In the genomic region with DNA sequence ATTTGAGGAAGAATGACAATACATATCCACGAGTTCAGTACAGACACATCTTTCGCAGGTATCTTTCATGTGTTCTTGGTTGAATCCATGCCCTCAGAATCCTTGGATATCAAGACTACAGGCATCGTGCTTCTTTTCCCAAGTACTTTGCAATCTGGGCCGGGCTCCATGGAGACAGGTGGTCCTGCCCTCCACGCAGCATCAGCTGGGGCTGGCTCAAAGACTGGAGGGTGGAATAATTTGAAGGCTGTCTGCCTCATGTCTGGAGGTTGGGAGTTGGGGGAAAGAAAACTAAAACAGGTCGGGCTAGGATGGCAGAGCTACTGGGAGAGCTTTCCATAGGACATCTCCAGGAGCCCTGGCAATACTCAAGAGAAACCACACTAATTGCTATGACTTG, we compare ENCODE assay signal across 18 mouse cellular contexts.
DNase-seq lines count a peak whose midpoint lies in the region; ATAC-seq and TF ChIP-seq lines count a peak whose summit lies in the region.
"Had no signal": no experiment of that assay in that cellular context is flagged by ENCODE, and none has a peak within 500 bp of the region (broad histone marks: within the 10 kb centered on the region; RNA-seq: fewer than 3 reads in every experiment).

No protein-coding gene starts in this region.

- H3K27ac ChIP-seq in forebrain, postnatal 0 days (ENCODE audit: low read depth, low read length): no peak overlapping the region
- no peak overlapping the region for H3K27ac ChIP-seq in forebrain, embryonic 13.5 days
- H3K27ac ChIP-seq: embryonic facial prominence, embryonic 13.5 days; liver, embryonic 15.5 days had no signal

- H3K4me2 ChIP-seq in forebrain, postnatal 0 days (ENCODE audit: low read depth): no peak overlapping the region
- H3K4me2 ChIP-seq in forebrain, embryonic 13.5 days: no peak overlapping the region
- H3K4me2 ChIP-seq: embryonic facial prominence, embryonic 13.5 days; liver, embryonic 15.5 days; midbrain, embryonic 11.5 days had no signal

- peak; percentile 57 for DNase-seq in forebrain, postnatal 0 days
- DNase-seq in brain, adult 2 months (ENCODE audit: low read depth, low spot score): peak; percentile 72
- DNase-seq in layer of hippocampus, adult 8-10 months (ENCODE audit: low spot score in 2 of 2): peak; percentile 38 to 44
- peak; percentile 56 for DNase-seq in right cerebral cortex, postnatal 14 days
- no peak for DNase-seq in kidney, adult 11 months
- no peak for DNase-seq in T-cell, adult 2 months (ENCODE audit: low spot score)
- DNase-seq: cerebellum, adult 9-10 months; gastrocnemius, postnatal 10 days; heart, adult 18-20 months; kidney, adult 18-20 months; kidney, postnatal 14 days; retina, postnatal 1 day; thymus, adult 18-20 months; thymus, postnatal 4 days had no signal

- WGBS in forebrain, postnatal 0 days: 76% methylated on average over 6 of the region's 6 CpGs
- WGBS in forebrain, embryonic 13.5 days: 87% methylated on average over 6 of the region's 6 CpGs

- no peak overlapping the region for H3K9ac ChIP-seq in forebrain, postnatal 0 days
- no peak overlapping the region for H3K9ac ChIP-seq in forebrain, embryonic 13.5 days
- H3K9ac ChIP-seq: embryonic facial prominence, embryonic 13.5 days; liver, embryonic 15.5 days had no signal

- H3K4me3 ChIP-seq in forebrain, postnatal 0 days (ENCODE audit: low read depth, low read length): no peak overlapping the region
- H3K4me3 ChIP-seq in forebrain, embryonic 13.5 days: no peak overlapping the region
- H3K4me3 ChIP-seq: embryonic facial prominence, embryonic 13.5 days; liver, embryonic 15.5 days had no signal

- no peaks in the 10 kb centered on the region for H3K27me3 ChIP-seq in forebrain, postnatal 0 days (ENCODE audit: insufficient read depth, low read length)
- no peaks in the 10 kb centered on the region for H3K27me3 ChIP-seq in forebrain, embryonic 13.5 days
- H3K27me3 ChIP-seq: embryonic facial prominence, embryonic 13.5 days; liver, embryonic 15.5 days had no signal

- no peaks in the 10 kb centered on the region for H3K9me3 ChIP-seq in forebrain, postnatal 0 days (ENCODE audit: low read length)
- H3K9me3 ChIP-seq in forebrain, embryonic 13.5 days (replicated peaks): no peaks in the 10 kb centered on the region
- H3K9me3 ChIP-seq: liver, embryonic 15.5 days had no signal

- H3K4me1 ChIP-seq in forebrain, postnatal 0 days (ENCODE audit: insufficient read depth): no peaks in the 10 kb centered on the region
- H3K4me1 ChIP-seq in forebrain, embryonic 13.5 days: peaks cover 8% of the 10 kb centered on the region; the same call in 1 of the 2 replicates
- H3K4me1 ChIP-seq: embryonic facial prominence, embryonic 13.5 days; liver, embryonic 15.5 days had no signal

- H3K36me3 ChIP-seq in forebrain, postnatal 0 days (ENCODE audit: insufficient read depth): no peaks in the 10 kb centered on the region
- H3K36me3 ChIP-seq in forebrain, embryonic 13.5 days (ENCODE audit: poor library complexity, severe bottlenecking): no peaks in the 10 kb centered on the region
- H3K36me3 ChIP-seq: embryonic facial prominence, embryonic 13.5 days; liver, embryonic 15.5 days had no signal

- TF ChIP-seq CTCF in forebrain, postnatal 0 days (IDR thresholded peaks at IDR 0.05; ENCODE audit: low read depth): no peak

- peak; percentile 53 for ATAC-seq in forebrain, postnatal 0 days
- no peak for ATAC-seq in forebrain, embryonic 13.5 days

Comparison
In these comparisons a context has a peak if more than half of its experiments do, and no peak if none do; other contexts are left out.
1. DNase-seq: peak in forebrain, postnatal 0 days (single experiment), brain, adult 2 months (single experiment), layer of hippocampus, adult 8-10 months (2 of 2) and right cerebral cortex, postnatal 14 days (single experiment); none in kidney, adult 11 months (single experiment) and T-cell, adult 2 months (single experiment).